Mouse (Mus musculus) heart, embryonic 12.5 days (tissue): ENCODE data around the gene Il16. TPM values are rescaled to one million over a fixed set of nuclear protein-coding genes. Genes with fewer than 3 reads are reported as not detected.

Experiments
- ATAC-seq: fragments of 200-750 bp; cut with Nextera tagmentation; 2 replicates; pipeline ENCODE4 v1.8.0; 2017; ENCODE audit warnings: moderate TSS enrichment, moderate library complexity; ENCODE audit not compliant: insufficient number of reproducible peaks, low FRiP score
- H3K27ac ChIP-seq: fragments of 300-500 bp; sonication (generic); 2 replicates; pipeline ENCODE4 v1.5.1; 2016; ENCODE audit warnings: mild to moderate bottlenecking, moderate library complexity; ENCODE audit not compliant: poor library complexity, severe bottlenecking
- H3K27me3 ChIP-seq: fragments of 300-500 bp; sonication (generic); replicated peaks from 2 replicates; pipeline ENCODE4 v1.6.1; 2016; ENCODE audit warnings: mild to moderate bottlenecking, moderate library complexity
- H3K36me3 ChIP-seq: fragments of 300-500 bp; sonication (generic); 2 replicates; pipeline ENCODE4 v1.6.1; 2016; ENCODE audit warnings: mild to moderate bottlenecking, moderate library complexity
- H3K4me1 ChIP-seq: fragments of 300-500 bp; sonication (generic); replicated peaks from 2 replicates; pipeline ENCODE4 v1.6.1; 2016; ENCODE audit warnings: mild to moderate bottlenecking
- H3K4me2 ChIP-seq: fragments of 300-500 bp; sonication (generic); 2 replicates; pipeline ENCODE4 v1.6.1; 2016; ENCODE audit warnings: mild to moderate bottlenecking, moderate library complexity
- H3K4me3 ChIP-seq: fragments of 300-500 bp; sonication (generic); 2 replicates; pipeline ENCODE4 v1.5.1; 2016; ENCODE audit warnings: mild to moderate bottlenecking
- H3K9ac ChIP-seq: fragments of 300-500 bp; sonication (generic); 2 replicates; pipeline ENCODE4 v1.6.1; 2016; ENCODE audit warnings: mild to moderate bottlenecking, moderate library complexity
- H3K9me3 ChIP-seq: fragments of 300-500 bp; sonication (generic); replicated peaks from 2 replicates; pipeline ENCODE4 v1.6.1; 2016; ENCODE audit warnings: mild to moderate bottlenecking, moderate library complexity
- WGBS: fragments of 180-500 bp; shearing (Covaris S2); methylation state at CpG from one replicate; pipeline ENCODE4 v1.1.7; 2016; 5-methylcytosine and 5-hydroxymethylcytosine counted together
- polyA plus RNA-seq: library from polyadenylated mRNA; unstranded; fragments of >200 nt; fragmentation: Nextera tagmentation; extraction: Ambion mirVana; gene quantifications from 2 replicates; pipeline ENCODE4 v1.2.1, GENCODE M21; 2016

The Il16 gene
- 1.8 and 2.0 TPM in 2 replicates for polyA plus RNA-seq

GRCm38 (mm10) chr7:83745413-83746106, at the start of gene Il16:
Gene Il16 (minus strand): TSS chr7:83745726.
- WGBS, result 25% methylated on average over 20 of the region's 20 CpGs
- Histone ChIP-seq H3K4me2 (peak within 1 kb of the TSS; percentile 66), H3K4me3 (peak within 1 kb of the TSS; percentile 29), H3K9me3 (no peaks in the 10 kb centered on the region), H3K27me3 (0 out of 2 replicates have a peak, but pooled peaks cover 3% of the 10 kb centered on the region), H3K9ac (peak within 1 kb of the TSS; percentile 51; the same call in 1 of the 2 replicates), H3K36me3 (no peaks in the 10 kb centered on the region), H3K4me1 (peaks cover 24% of the 10 kb centered on the region), H3K27ac (peak within 1 kb of the TSS; percentile 47; the same call in 1 of the 2 replicates)
- no peak for ATAC-seq

DNA sequence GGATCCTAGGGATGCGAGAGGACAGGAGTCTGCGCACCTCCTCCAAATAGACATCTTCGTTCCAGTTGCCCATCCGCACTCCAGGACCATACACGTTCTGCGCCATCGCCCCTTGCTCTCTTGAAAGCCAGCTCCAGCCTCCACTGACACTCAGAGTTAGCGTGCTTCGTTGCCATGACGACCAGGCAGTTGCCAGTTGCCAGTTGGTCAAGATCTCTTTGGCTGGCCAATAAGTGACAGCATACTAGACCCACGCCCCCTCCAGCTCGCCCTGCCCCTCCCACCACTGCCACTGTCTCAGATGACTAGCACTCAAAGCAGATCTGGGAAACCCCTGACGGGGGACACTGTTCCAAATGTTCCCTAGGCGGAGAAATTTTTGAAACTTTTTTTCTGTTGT, 49.2 kb upstream of the Il16 start, which contains the start of gene Cfap161:
Cfap161 (minus strand) TSS at position 176 of the 400 bp plus-strand sequence.
- Histone ChIP-seq H3K4me3 (peak within 1 kb of the TSS; percentile 8; the same call in 1 of the 2 replicates), H3K9ac (no peak within 1 kb of the TSS), H3K27ac (peak within 1 kb of the TSS; percentile 48), H3K4me2 (peak within 1 kb of the TSS; percentile 56), H3K9me3 (no peaks in the 10 kb centered on the region), H3K4me1 (peaks cover 12% of the 10 kb centered on the region), H3K36me3 (no peaks in the 10 kb centered on the region), H3K27me3 (no peaks in the 10 kb centered on the region)
- peak; percentile 82 for ATAC-seq
- WGBS, result 9% methylated on average over 14 of the region's 14 CpGs

- Histone ChIP-seq H3K36me3 (no peaks in the 10 kb centered on the region), H3K27me3 (no peaks in the 10 kb centered on the region), H3K9ac (no peak overlapping the region), H3K27ac (peak overlapping the region; percentile 48), H3K4me1 (peaks cover 12% of the 10 kb centered on the region), H3K4me2 (peak overlapping the region; percentile 56), H3K9me3 (no peaks in the 10 kb centered on the region), H3K4me3 (peak overlapping the region; percentile 8; the same call in 1 of the 2 replicates)
- 0 out of 2 replicates have a peak, but pooled peaks have one; percentile 15 for ATAC-seq
- WGBS, result 26% methylated on average over 11 of the region's 11 CpGs
Measured at GRCm38 (mm10) chr7:83794006-83794683, 48.6 kb upstream of the Il16 start.

GRCm38 (mm10) chr7:83780881-83781280, 35.4 kb upstream of the Il16 start:
- no peak overlapping the region for H3K4me3 ChIP-seq
- H3K9me3 ChIP-seq, result no peaks in the 10 kb centered on the region
- H3K36me3 ChIP-seq, result no peaks in the 10 kb centered on the region
- no peak overlapping the region for H3K9ac ChIP-seq
- H3K27ac ChIP-seq, result no peak overlapping the region
- 81% methylated on average over 4 of the region's 4 CpGs for WGBS
- H3K27me3 ChIP-seq, result 0 out of 2 replicates have a peak, but pooled peaks cover 5% of the 10 kb centered on the region
- H3K4me2 ChIP-seq, result no peak overlapping the region
- ATAC-seq, result no peak
- 0 out of 2 replicates have a peak, but pooled peaks cover 3% of the 10 kb centered on the region for H3K4me1 ChIP-seq

- Histone ChIP-seq H3K4me3 (no peak overlapping the region), H3K4me2 (no peak overlapping the region), H3K27ac (no peak overlapping the region), H3K9ac (no peak overlapping the region), H3K36me3 (no peaks in the 10 kb centered on the region), H3K4me1 (0 out of 2 replicates have a peak, but pooled peaks cover 3% of the 10 kb centered on the region), H3K9me3 (no peaks in the 10 kb centered on the region), H3K27me3 (0 out of 2 replicates have a peak, but pooled peaks cover 5% of the 10 kb centered on the region)
- WGBS, result 47% methylated on average over 4 of the region's 4 CpGs
- no peak for ATAC-seq
Measured at GRCm38 (mm10) chr7:83780026-83780425, 34.5 kb upstream of the Il16 start.

DNA sequence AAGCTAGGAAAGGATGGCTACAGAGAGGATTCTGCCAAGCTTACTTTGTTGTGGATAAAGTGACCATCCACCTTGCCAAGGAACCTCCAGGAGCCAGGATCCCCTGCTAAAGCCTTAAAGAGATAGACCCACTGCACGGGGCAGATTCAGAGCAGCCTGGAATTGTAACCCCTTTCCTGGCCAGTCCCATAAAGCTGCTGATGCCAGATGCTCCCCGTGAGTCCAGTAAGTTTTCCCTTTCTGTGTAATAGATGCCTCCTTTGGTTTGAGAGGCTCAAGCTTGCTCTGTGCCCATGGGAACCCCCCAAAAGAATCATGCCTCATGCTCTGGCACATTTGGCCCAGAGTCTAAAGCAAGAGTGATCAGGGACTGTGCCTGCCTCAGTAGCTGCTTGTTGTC, 33.5 kb upstream of the Il16 start:
- H3K4me3 ChIP-seq, result no peak overlapping the region
- H3K4me1 ChIP-seq, result 0 out of 2 replicates have a peak, but pooled peaks cover 3% of the 10 kb centered on the region
- 60% methylated on average over 2 of the region's 2 CpGs for WGBS
- H3K4me2 ChIP-seq, result no peak overlapping the region
- 0 out of 2 replicates have a peak, but pooled peaks cover 5% of the 10 kb centered on the region for H3K27me3 ChIP-seq
- no peaks in the 10 kb centered on the region for H3K9me3 ChIP-seq
- H3K36me3 ChIP-seq, result no peaks in the 10 kb centered on the region
- no peak overlapping the region for H3K9ac ChIP-seq
- ATAC-seq, result no peak
- H3K27ac ChIP-seq, result no peak overlapping the region

- Histone ChIP-seq H3K4me2 (no peak overlapping the region), H3K27me3 (0 out of 2 replicates have a peak, but pooled peaks cover 5% of the 10 kb centered on the region), H3K9ac (no peak overlapping the region), H3K27ac (no peak overlapping the region), H3K36me3 (no peaks in the 10 kb centered on the region), H3K4me1 (0 out of 2 replicates have a peak, but pooled peaks cover 3% of the 10 kb centered on the region), H3K4me3 (no peak overlapping the region), H3K9me3 (no peaks in the 10 kb centered on the region)
- WGBS, result 67% methylated on average over 2 of the region's 2 CpGs
- ATAC-seq, result no peak
Measured at GRCm38 (mm10) chr7:83778516-83778915, 33.0 kb upstream of the Il16 start.

- no peaks in the 10 kb centered on the region for H3K9me3 ChIP-seq
- WGBS, result 29% methylated on average over 5 of the region's 5 CpGs
- no peaks in the 10 kb centered on the region for H3K36me3 ChIP-seq
- ATAC-seq, result no peak
- 0 out of 2 replicates have a peak, but pooled peaks cover under 1% of the 10 kb centered on the region for H3K4me1 ChIP-seq
- H3K27me3 ChIP-seq, result 0 out of 2 replicates have a peak, but pooled peaks cover 5% of the 10 kb centered on the region
- H3K27ac ChIP-seq, result no peak overlapping the region
- H3K4me3 ChIP-seq, result no peak overlapping the region
- no peak overlapping the region for H3K4me2 ChIP-seq
- H3K9ac ChIP-seq, result no peak overlapping the region
Measured at GRCm38 (mm10) chr7:83774721-83775120, 29.2 kb upstream of the Il16 start.

GRCm38 (mm10) chr7:83763674-83764073, 18.1 kb upstream of the Il16 start:
- 60% methylated on average over 3 of the region's 3 CpGs for WGBS
- H3K27ac ChIP-seq, result no peak overlapping the region
- no peak for ATAC-seq
- H3K4me2 ChIP-seq, result no peak overlapping the region
- 0 out of 2 replicates have a peak, but pooled peaks cover 1% of the 10 kb centered on the region for H3K4me1 ChIP-seq
- no peak overlapping the region for H3K9ac ChIP-seq
- H3K4me3 ChIP-seq, result no peak overlapping the region
- no peaks in the 10 kb centered on the region for H3K9me3 ChIP-seq
- H3K36me3 ChIP-seq, result no peaks in the 10 kb centered on the region
- H3K27me3 ChIP-seq, result no peaks in the 10 kb centered on the region

DNA sequence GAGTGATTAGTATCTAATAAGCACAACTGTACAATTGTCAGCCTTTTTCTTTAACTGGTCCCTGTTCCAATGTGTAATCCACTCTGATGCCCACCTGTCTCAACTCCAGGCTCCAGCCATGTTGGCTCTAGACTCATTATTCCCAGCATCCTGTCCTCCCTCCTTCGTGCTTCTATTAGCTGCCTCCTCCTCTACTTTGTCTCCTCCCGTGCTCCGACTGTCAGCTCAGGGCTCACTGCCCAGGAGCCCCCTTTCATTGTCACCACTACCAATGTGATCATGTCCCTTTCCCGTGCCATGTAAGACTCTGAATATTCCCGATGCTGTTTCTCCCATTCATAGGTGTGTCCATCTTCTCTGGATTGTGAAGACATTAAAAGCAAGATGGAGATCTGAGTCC, 16.8 kb upstream of the Il16 start:
- Histone ChIP-seq H3K4me1 (no peaks in the 10 kb centered on the region), H3K36me3 (no peaks in the 10 kb centered on the region), H3K27ac (no peak overlapping the region), H3K9me3 (no peaks in the 10 kb centered on the region), H3K9ac (no peak overlapping the region), H3K27me3 (no peaks in the 10 kb centered on the region), H3K4me3 (no peak overlapping the region), H3K4me2 (no peak overlapping the region)
- no peak for ATAC-seq
- WGBS, result 75% methylated on average over 5 of the region's 5 CpGs

GRCm38 (mm10) chr7:83751055-83751454, 5.5 kb upstream of the Il16 start:
- no peak overlapping the region for H3K27ac ChIP-seq
- H3K4me2 ChIP-seq, result no peak overlapping the region
- H3K27me3 ChIP-seq, result no peaks in the 10 kb centered on the region
- peaks cover 6% of the 10 kb centered on the region for H3K4me1 ChIP-seq
- ATAC-seq, result no peak
- no peaks in the 10 kb centered on the region for H3K9me3 ChIP-seq
- H3K9ac ChIP-seq, result no peak overlapping the region
- H3K4me3 ChIP-seq, result no peak overlapping the region
- no peaks in the 10 kb centered on the region for H3K36me3 ChIP-seq
- WGBS, result 55% methylated on average over 1 of the region's 1 CpGs
